ENCODE assay signal across 23 mouse cellular contexts in genomic region chr16:84394895-84395294, GRCm38 (mm10).
"Had no signal": no experiment of that assay in that cellular context is flagged by ENCODE, and none has a peak within 500 bp of the region (broad histone marks: within the 10 kb centered on the region; RNA-seq: fewer than 3 reads in every experiment).

No protein-coding gene starts in this region.

- H3K27ac ChIP-seq: intestine, embryonic 15.5 days; kidney, postnatal 0 days; layer of hippocampus, adult 2 months; limb, embryonic 13.5 days; liver, embryonic 12.5 days; liver, embryonic 15.5 days; lung, embryonic 15.5 days; neural tube, embryonic 13.5 days had no signal

- H3K36me3 ChIP-seq: intestine, embryonic 15.5 days; limb, embryonic 13.5 days; liver, embryonic 12.5 days; liver, embryonic 15.5 days; lung, embryonic 15.5 days; neural tube, embryonic 13.5 days had no signal

- H3K9me3 ChIP-seq: intestine, embryonic 15.5 days; limb, embryonic 13.5 days; liver, embryonic 12.5 days; liver, embryonic 15.5 days; lung, embryonic 15.5 days; neural tube, embryonic 13.5 days had no signal

- ATAC-seq: intestine, embryonic 15.5 days; liver, embryonic 12.5 days had no signal

- H3K4me2 ChIP-seq: intestine, embryonic 15.5 days; limb, embryonic 13.5 days; liver, embryonic 12.5 days; liver, embryonic 15.5 days; lung, embryonic 15.5 days; neural tube, embryonic 13.5 days had no signal

- DNase-seq: kidney, adult 11 months; kidney, adult 9 months; kidney, postnatal 25 days; layer of hippocampus, adult 9-11 months; liver; lung, adult 18-20 months; lung, postnatal 10 days; lung, postnatal 36 days; retina, postnatal 1 day; right cerebral cortex, postnatal 25 days; spleen, adult 18-20 months; thymus, adult 2 months; thymus, postnatal 14 days; thymus, postnatal 4 days had no signal

- H3K4me3 ChIP-seq: intestine, embryonic 15.5 days; layer of hippocampus, adult 2 months; limb, embryonic 13.5 days; liver, embryonic 12.5 days; liver, embryonic 15.5 days; lung, embryonic 15.5 days; myocyte; neural tube, embryonic 13.5 days had no signal

- H3K27me3 ChIP-seq: intestine, embryonic 15.5 days; limb, embryonic 13.5 days; liver, embryonic 12.5 days; liver, embryonic 15.5 days; lung, embryonic 15.5 days; neural tube, embryonic 13.5 days had no signal

- H3K4me1 ChIP-seq: intestine, embryonic 15.5 days; limb, embryonic 13.5 days; liver, embryonic 12.5 days; liver, embryonic 15.5 days; lung, embryonic 15.5 days; neural tube, embryonic 13.5 days had no signal

- H3K9ac ChIP-seq: intestine, embryonic 15.5 days; limb, embryonic 13.5 days; liver, embryonic 12.5 days; liver, embryonic 15.5 days; lung, embryonic 15.5 days; neural tube, embryonic 13.5 days had no signal
